ENCODE assay signal across 8 mouse cellular contexts in genomic region chr2:168161514-168161971, GRCm38 (mm10). TPM values are rescaled to one million over a fixed set of nuclear protein-coding genes. Genes with fewer than 3 reads are reported as not detected.
A peak's percentile ranks its signal among the peaks of the same experiment; 100 is the strongest.
DNase-seq lines count a peak whose midpoint lies in the region; ATAC-seq and TF ChIP-seq lines count a peak whose summit lies in the region.
"Had no signal": no experiment of that assay in that cellular context is flagged by ENCODE, and none has a peak within 500 bp of the region (broad histone marks: within the 10 kb centered on the region; RNA-seq: fewer than 3 reads in every experiment).

No protein-coding gene starts in this region.

- TF ChIP-seq CTCF in ES-Bruce4 (IDR thresholded peaks at IDR 0.05; ENCODE audit: low read depth, low read length) = no peak

- H3K9ac ChIP-seq in ES-Bruce4 (ENCODE audit: low read depth, poor library complexity, severe bottlenecking) = peak overlapping the region; percentile 37
- H3K9ac ChIP-seq in hindbrain, embryonic 14.5 days = 0 out of 2 replicates have a peak overlapping the region, but pooled peaks have one; percentile 16

- H3K36me3 ChIP-seq in ES-Bruce4 (ENCODE audit: control insufficient read depth, insufficient read depth, low read length, poor library complexity, severe bottlenecking) = no peaks in the 10 kb centered on the region
- H3K36me3 ChIP-seq in hindbrain, embryonic 14.5 days (replicated peaks; ENCODE audit: control insufficient read depth, insufficient read depth) = no peaks in the 10 kb centered on the region
- no peaks in the 10 kb centered on the region for H3K36me3 ChIP-seq in midbrain, embryonic 10.5 days

- TF ChIP-seq POLR2A in ES-Bruce4 (IDR thresholded peaks at IDR 0.05; ENCODE audit: insufficient read depth, low read length) = no peak

- DNase-seq in R1 (ENCODE audit: low read depth, low spot score) = peak; percentile 83
- no peak for DNase-seq in hindbrain, embryonic 14.5 days (ENCODE audit: low spot score)
- DNase-seq in midbrain, embryonic 10.5 days (ENCODE audit: low spot score) = peak; percentile 49
- DNase-seq in layer of hippocampus, postnatal 10 days (ENCODE audit: low spot score in 2 of 2) = no peak
- DNase-seq in gastrocnemius, postnatal 25 days = no peak
- DNase-seq in adrenal gland, adult 2 months = no peak
- DNase-seq: kidney, adult 8-10 months had no signal

- TF ChIP-seq EP300 in ES-Bruce4 (IDR thresholded peaks at IDR 0.05; ENCODE audit: insufficient read depth, low read depth, low read length) = no peak

- peaks cover 14% of the 10 kb centered on the region for H3K4me1 ChIP-seq in ES-Bruce4 (ENCODE audit: control insufficient read depth, insufficient read depth, low read length)
- peaks cover 15% of the 10 kb centered on the region for H3K4me1 ChIP-seq in hindbrain, embryonic 14.5 days (replicated peaks; ENCODE audit: control insufficient read depth, insufficient read depth, low read length)
- H3K4me1 ChIP-seq in midbrain, embryonic 10.5 days = peaks cover 30% of the 10 kb centered on the region

- no peaks in the 10 kb centered on the region for H3K27me3 ChIP-seq in ES-Bruce4 (ENCODE audit: control insufficient read depth, insufficient read depth, low read length, poor library complexity, severe bottlenecking)
- peaks cover 8% of the 10 kb centered on the region; the same call in 1 of the 2 replicates for H3K27me3 ChIP-seq in hindbrain, embryonic 14.5 days (ENCODE audit: control insufficient read depth, insufficient read depth, low read length)
- peaks cover 61% of the 10 kb centered on the region for H3K27me3 ChIP-seq in midbrain, embryonic 10.5 days (ENCODE audit: low read depth, poor library complexity, severe bottlenecking)

- peak overlapping the region; percentile 50 for H3K4me3 ChIP-seq in ES-Bruce4 (ENCODE audit: low read depth, low read length)
- H3K4me3 ChIP-seq in hindbrain, embryonic 14.5 days (replicated peaks; ENCODE audit: low read length) = no peak overlapping the region
- peak overlapping the region; percentile 45 for H3K4me3 ChIP-seq in midbrain, embryonic 10.5 days

- 4% methylated on average over 11 of the region's 11 CpGs for WGBS in hindbrain, embryonic 14.5 days
- WGBS in midbrain, embryonic 10.5 days = 2% methylated on average over 11 of the region's 11 CpGs

- peak overlapping the region; percentile 73 for H3K27ac ChIP-seq in ES-Bruce4 (ENCODE audit: insufficient read depth, low read length)
- H3K27ac ChIP-seq in hindbrain, embryonic 14.5 days = no peak overlapping the region
- peak overlapping the region; percentile 74 for H3K27ac ChIP-seq in midbrain, embryonic 10.5 days (replicated peaks)

- no peak for ATAC-seq in hindbrain, embryonic 14.5 days (ENCODE audit: low FRiP score)

- H3K9me3 ChIP-seq in ES-Bruce4 (replicated peaks; ENCODE audit: control insufficient read depth, insufficient read depth, low read length, poor library complexity, severe bottlenecking) = no peaks in the 10 kb centered on the region
- H3K9me3 ChIP-seq in hindbrain, embryonic 14.5 days (ENCODE audit: control insufficient read depth, low read length) = no peaks in the 10 kb centered on the region
- H3K9me3 ChIP-seq in midbrain, embryonic 10.5 days (replicated peaks) = no peaks in the 10 kb centered on the region

- H3K4me2 ChIP-seq in hindbrain, embryonic 14.5 days (replicated peaks) = peak overlapping the region; percentile 44

RNA-seq across cellular contexts. Expression of gene Adnp, which starts 45.4 kb away (rescaled TPM):
- polyA plus RNA-seq in ES-Bruce4 (2011; ENCODE audit: insufficient read depth, insufficient read length, low read depth, missing spikeins) = 72.7 and 87.5 TPM in 2 replicates
- polyA plus RNA-seq in hindbrain, embryonic 14.5 days (2014; fragmentation: Nextera tagmentation; extraction: Ambion mirVana) = 4.7 and 5.4 TPM in 2 replicates
- 1.7 and 2.5 TPM in 2 replicates for polyA plus RNA-seq in midbrain, embryonic 10.5 days (2016; fragmentation: Nextera tagmentation; extraction: Ambion mirVana)
- total RNA-seq in layer of hippocampus, postnatal 10 days (2021) = 100 to 1,000 TPM; 113 to 115 TPM
- total RNA-seq in gastrocnemius, postnatal 25 days (2021) = 10 to 100 TPM; 15.2 to 16.7 TPM
- 10 to 100 TPM; 43.9 to 65.5 TPM for total RNA-seq in adrenal gland, adult 2 months (2021)
- 16.4 and 18.6 TPM in 2 replicates for polyA plus RNA-seq in adrenal gland, adult 2 months (2012; rRNA removed)

Comparison
In these comparisons a context has a peak if more than half of its experiments do, and no peak if none do; other contexts are left out.
1. DNase-seq: peak in R1 (single experiment) and midbrain, embryonic 10.5 days (single experiment); none in hindbrain, embryonic 14.5 days (single experiment), layer of hippocampus, postnatal 10 days (0 of 2), gastrocnemius, postnatal 25 days (single experiment) and adrenal gland, adult 2 months (single experiment).